Mouse (Mus musculus) lung, embryonic 15.5 days (tissue): ENCODE measurements around the gene Slc25a22. TPM values are rescaled to one million over a fixed set of nuclear protein-coding genes. Genes with fewer than 3 reads are reported as not detected.

Experiments used
- ATAC-seq: fragments of 200-750 bp; cut with Nextera tagmentation; 2 replicates; pipeline ENCODE4 v1.8.0; 2017; ENCODE audit warnings: moderate number of reproducible peaks, borderline replicate concordance; ENCODE audit not compliant: low FRiP score, low TSS enrichment; ENCODE audit errors: extremely low read depth
- H3K27ac ChIP-seq: fragments of 300-500 bp; sonication (generic); 2 replicates; pipeline ENCODE4 v1.5.1; 2015; ENCODE audit warnings: moderate library complexity, mild to moderate bottlenecking, inconsistent platforms
- H3K27me3 ChIP-seq: fragments of 300-500 bp; sonication (generic); 2 replicates; pipeline ENCODE4 v1.6.1; 2015; ENCODE audit warnings: inconsistent platforms
- H3K36me3 ChIP-seq: fragments of 300-500 bp; sonication (generic); 2 replicates; pipeline ENCODE4 v1.6.1; 2015; ENCODE audit warnings: inconsistent platforms
- H3K4me1 ChIP-seq: fragments of 300-500 bp; sonication (generic); 2 replicates; pipeline ENCODE4 v1.6.1; 2015; ENCODE audit warnings: inconsistent platforms
- H3K4me2 ChIP-seq: fragments of 300-500 bp; sonication (generic); 2 replicates; pipeline ENCODE4 v1.6.1; 2015; ENCODE audit warnings: inconsistent platforms, mild to moderate bottlenecking, moderate library complexity
- H3K4me3 ChIP-seq: fragments of 300-500 bp; sonication (generic); 2 replicates; pipeline ENCODE4 v1.5.1; 2015; ENCODE audit warnings: mild to moderate bottlenecking, inconsistent platforms
- H3K9ac ChIP-seq: fragments of 300-500 bp; sonication (generic); 2 replicates; pipeline ENCODE4 v1.6.1; 2015; ENCODE audit warnings: inconsistent platforms
- H3K9me3 ChIP-seq: fragments of 300-500 bp; sonication (generic); 2 replicates; pipeline ENCODE4 v1.6.1; 2016; ENCODE audit warnings: inconsistent platforms
- WGBS: fragments of 180-500 bp; shearing (Covaris S2); methylation state at CpG from one replicate; pipeline ENCODE4 v1.1.7; 2015; 5-methylcytosine and 5-hydroxymethylcytosine counted together
- polyA plus RNA-seq: library from polyadenylated mRNA; unstranded; fragments of >200 nt; fragmentation: Nextera tagmentation; extraction: Ambion mirVana; gene quantifications from 2 replicates; pipeline ENCODE4 v1.2.1, GENCODE M21; 2015

Gene Slc25a22
- polyA plus RNA-seq, 1 experiment from 2014 or later: 25.1 TPM

DNA sequence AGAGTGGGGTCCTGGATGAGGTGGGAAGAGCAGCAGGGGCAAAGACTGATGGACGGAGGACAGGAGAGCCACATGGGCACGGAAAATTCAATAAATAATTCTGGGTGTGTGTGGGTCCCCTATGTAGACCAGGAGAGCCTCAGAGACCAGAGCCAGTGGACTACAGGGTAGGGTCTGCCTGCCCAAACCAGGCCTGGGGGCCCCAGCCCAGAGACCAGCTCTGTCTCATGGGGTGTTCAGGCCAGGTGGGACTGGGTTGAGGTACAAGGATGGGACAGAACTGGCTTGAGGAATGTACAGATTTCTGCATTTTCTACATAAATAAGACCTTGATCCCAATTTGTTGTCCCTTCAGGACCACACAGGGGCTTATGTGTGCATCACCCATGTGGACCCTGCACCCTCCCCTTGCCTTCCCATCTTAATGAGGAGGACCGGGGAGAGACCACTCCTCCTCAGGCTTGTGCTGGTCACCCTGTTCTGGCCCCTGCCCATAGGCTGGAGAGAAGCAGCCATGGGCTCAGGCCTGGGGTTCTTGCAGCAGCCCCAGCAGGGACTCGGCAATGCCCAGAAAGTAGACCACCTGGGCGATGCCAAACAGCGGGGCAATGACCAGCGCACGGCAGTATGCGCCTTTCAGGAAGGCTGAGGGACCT, 7.0 kb downstream of the Slc25a22 start:
- Histone ChIP-seq H3K9ac (no peak overlapping the region), H3K27me3 (no peaks in the 10 kb centered on the region), H3K4me3 (no peak overlapping the region), H3K27ac (no peak overlapping the region), H3K4me1 (peaks cover 19% of the 10 kb centered on the region), H3K4me2 (no peak overlapping the region), H3K36me3 (peaks cover 27% of the 10 kb centered on the region), H3K9me3 (no peaks in the 10 kb centered on the region)
- no peak for ATAC-seq
- WGBS: 88% methylated on average over 9 of the region's 9 CpGs

DNA sequence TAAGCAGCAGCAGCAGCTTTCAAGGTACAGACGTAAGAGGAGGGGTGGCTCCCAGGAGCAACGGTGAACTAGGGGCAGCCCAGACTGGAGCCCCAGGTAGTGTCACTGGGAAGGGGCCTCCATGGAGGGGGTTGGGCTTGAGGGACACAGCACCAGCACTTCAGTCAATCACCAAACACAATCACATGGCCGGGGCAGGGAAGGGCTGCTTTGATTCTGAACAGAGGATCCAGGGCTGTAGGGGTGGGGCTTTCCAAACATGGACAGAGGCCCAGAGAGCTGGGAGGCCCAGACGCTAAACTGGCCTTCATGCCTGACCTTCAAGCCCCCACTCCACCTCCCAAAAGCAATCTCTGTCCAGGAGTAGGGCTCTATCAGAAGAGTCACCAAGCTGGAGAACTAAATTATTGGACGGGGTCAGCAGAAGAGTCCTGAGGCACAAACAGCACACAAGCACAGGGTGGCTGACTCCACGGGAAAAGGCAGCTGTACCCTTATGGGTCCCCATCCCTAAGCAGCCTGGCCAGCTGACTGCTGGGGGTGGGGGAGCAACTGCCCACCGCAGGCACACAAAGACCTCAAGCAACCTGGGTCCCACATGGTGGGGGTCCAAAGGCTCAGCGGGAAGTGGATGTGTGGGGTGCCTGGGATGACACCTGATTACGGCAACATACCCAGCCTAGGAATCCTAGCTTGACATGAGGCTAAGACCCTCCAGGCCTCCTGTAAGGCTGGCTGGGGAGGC, 7.7 kb downstream of the Slc25a22 start:
- Histone ChIP-seq H3K4me2 (no peak overlapping the region), H3K27ac (no peak overlapping the region), H3K27me3 (no peaks in the 10 kb centered on the region), H3K9me3 (no peaks in the 10 kb centered on the region), H3K4me3 (no peak overlapping the region), H3K36me3 (peaks cover 27% of the 10 kb centered on the region), H3K4me1 (peaks cover 13% of the 10 kb centered on the region), H3K9ac (no peak overlapping the region)
- 58% methylated on average over 9 of the region's 9 CpGs for WGBS
- ATAC-seq: no peak

DNA sequence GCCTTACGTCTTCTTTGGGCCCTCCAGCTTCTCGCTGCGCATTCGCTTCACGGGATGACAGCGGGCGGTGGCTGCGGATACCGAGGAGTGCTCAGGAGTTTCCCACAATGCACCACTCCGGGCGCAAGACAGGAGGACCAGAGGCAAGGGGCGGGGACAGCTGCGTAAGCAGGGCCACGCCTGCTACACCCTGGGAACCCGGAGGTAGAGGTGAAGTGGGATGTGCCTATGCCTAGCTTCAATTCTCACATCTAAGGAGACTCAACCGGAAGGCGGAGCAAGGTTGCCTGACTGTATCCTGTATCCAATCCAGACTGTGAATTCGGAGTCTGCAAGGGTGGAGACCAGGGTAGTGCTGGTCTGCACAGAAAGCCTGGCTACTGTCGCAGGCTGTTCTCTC, 8.4 kb downstream of the Slc25a22 start, which contains the start of gene Cend1:
Gene Cend1, minus strand, starts transcription at position 182 of the 400 bp plus-strand sequence.
- no peak; the same call in 1 of the 2 replicates for ATAC-seq
- Histone ChIP-seq H3K36me3 (peaks cover 27% of the 10 kb centered on the region), H3K27ac (no peak within 1 kb of the TSS), H3K4me3 (no peak within 1 kb of the TSS), H3K27me3 (no peaks in the 10 kb centered on the region), H3K9me3 (no peaks in the 10 kb centered on the region), H3K4me1 (peaks cover 6% of the 10 kb centered on the region), H3K4me2 (peak within 1 kb of the TSS; percentile 28), H3K9ac (no peak within 1 kb of the TSS)
- 6% methylated on average over 19 of the region's 19 CpGs for WGBS

DNA sequence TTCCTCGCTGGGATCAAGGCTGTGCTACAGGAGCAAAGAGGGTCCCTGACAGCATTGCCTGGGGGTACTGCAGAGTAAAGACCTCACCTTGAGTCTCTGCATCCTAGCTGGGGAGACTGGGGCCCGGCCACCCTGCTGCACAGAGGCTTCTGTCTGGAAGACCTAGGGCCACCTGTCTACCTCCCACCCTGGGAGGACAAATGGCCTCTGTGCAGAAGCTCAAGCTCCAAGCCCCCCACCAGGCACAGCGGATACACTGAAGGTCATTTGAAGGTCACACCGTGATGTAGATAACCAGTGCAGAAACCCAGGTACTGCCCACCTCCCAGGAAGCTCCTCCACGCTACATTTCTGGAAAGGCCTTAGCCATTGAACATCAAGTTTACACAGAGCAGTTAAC, 9.0 kb downstream of the Slc25a22 start:
- WGBS: 46% methylated on average over 5 of the region's 5 CpGs
- no peak overlapping the region for H3K27ac ChIP-seq
- H3K4me3 ChIP-seq: no peak overlapping the region
- H3K27me3 ChIP-seq: no peaks in the 10 kb centered on the region
- no peak overlapping the region for H3K4me2 ChIP-seq
- H3K9ac ChIP-seq: no peak overlapping the region
- H3K9me3 ChIP-seq: no peaks in the 10 kb centered on the region
- H3K36me3 ChIP-seq: peaks cover 25% of the 10 kb centered on the region
- peaks cover under 1% of the 10 kb centered on the region; the same call in 1 of the 2 replicates for H3K4me1 ChIP-seq
- no peak for ATAC-seq

DNA sequence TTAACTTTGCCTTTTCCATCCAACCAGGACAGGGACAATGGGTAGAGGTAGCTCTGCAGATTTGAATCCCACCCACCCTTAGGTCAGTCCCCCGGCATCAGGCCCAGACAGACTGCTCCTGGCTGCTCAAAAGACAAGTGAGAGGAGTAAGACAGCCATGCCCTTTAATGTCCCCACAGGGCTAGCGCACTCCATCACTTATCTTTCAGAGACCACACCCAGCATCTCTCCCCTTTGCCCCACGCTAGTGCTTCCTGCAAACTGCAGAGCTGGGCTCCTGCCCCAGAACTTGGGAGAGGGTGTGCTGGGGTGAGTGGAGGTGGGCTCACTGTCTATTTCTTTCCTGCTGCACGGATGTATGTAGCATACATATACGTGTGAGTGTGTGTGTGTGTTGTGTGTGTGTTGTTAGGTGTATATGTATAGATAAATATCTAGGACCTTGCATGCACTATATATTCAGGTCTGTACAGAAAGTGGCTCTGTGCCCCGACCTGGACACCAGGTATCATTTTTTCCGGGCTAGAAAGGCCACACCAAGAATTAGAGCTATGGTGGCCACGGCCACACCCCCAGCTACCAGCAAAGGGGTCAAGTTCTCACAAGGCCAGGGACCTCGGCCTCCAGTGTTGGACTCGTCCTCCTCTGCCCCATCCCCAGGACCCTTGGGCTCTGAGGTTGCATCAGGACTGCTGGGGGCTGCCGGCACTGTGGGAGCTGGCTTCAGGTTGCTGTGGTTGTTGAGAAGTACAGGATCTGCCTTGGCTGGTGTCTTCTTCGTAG, 10.6 kb downstream of the Slc25a22 start:
- Histone ChIP-seq H3K4me2 (no peak overlapping the region), H3K4me3 (no peak overlapping the region), H3K27me3 (no peaks in the 10 kb centered on the region), H3K4me1 (no peaks in the 10 kb centered on the region), H3K36me3 (peaks cover 19% of the 10 kb centered on the region), H3K9me3 (no peaks in the 10 kb centered on the region), H3K27ac (no peak overlapping the region), H3K9ac (no peak overlapping the region)
- no peak for ATAC-seq
- 76% methylated on average over 12 of the region's 12 CpGs for WGBS

DNA sequence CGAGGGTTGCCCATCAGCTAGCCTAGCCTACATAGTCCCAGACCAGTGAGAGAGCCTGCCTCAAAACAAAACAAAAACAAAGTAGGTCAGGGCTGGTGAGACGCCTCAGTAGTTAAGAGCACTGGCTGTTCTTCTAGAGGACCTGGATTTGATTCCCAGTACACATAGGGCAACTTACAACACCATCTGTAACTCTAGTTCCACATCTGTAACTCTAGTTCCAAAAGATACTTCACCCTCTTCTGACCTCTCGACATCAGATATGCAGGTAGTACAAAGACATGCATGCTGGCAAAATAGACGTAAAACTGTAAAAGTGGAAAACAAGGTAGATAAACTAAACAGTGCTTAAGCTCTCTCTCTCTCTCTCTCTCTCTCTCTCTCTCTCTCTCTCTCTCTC, 13.9 kb downstream of the Slc25a22 start:
- H3K4me1 ChIP-seq: no peaks in the 10 kb centered on the region
- 64% methylated on average over 4 of the region's 4 CpGs for WGBS
- H3K4me2 ChIP-seq: no peak overlapping the region
- no peaks in the 10 kb centered on the region for H3K27me3 ChIP-seq
- no peak overlapping the region for H3K27ac ChIP-seq
- no peak overlapping the region for H3K9ac ChIP-seq
- no peaks in the 10 kb centered on the region for H3K36me3 ChIP-seq
- ATAC-seq: no peak
- no peaks in the 10 kb centered on the region for H3K9me3 ChIP-seq
- no peak overlapping the region for H3K4me3 ChIP-seq

DNA sequence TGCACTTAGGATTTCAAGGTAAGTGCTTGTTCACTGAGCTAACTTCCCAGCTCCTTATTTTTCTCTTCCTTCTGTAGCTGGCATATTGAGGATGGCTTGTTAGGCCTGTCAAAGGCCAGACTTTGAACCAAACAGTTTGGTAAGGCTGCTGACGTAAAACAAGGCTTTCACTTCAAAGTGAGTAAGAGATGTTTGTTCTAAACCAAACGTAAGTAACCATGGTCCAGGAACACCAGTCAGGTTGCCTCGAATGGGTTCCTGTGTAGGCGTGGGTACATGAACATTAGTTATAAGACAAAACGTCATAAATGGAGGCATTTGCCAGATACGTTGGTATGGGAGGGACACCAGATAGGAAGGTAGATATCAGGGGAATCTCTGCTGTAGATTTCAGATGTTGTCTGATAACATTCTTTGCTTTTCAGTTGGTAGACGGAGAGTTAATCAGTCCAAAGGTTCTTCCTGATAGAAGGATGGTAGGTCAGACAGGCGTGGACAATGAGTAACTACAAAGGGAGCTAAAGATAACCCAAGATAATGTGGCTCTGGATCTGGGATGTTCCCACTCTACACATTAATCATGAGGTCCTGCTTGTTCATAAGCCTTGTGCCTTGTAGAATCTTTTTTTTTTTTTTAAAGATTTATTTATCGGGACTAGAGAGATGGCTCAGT, 17.5 kb downstream of the Slc25a22 start:
- Histone ChIP-seq H3K27ac (no peak overlapping the region), H3K4me2 (no peak overlapping the region), H3K9ac (no peak overlapping the region), H3K9me3 (no peaks in the 10 kb centered on the region), H3K4me3 (no peak overlapping the region), H3K36me3 (no peaks in the 10 kb centered on the region), H3K27me3 (no peaks in the 10 kb centered on the region), H3K4me1 (no peaks in the 10 kb centered on the region)
- WGBS: 64% methylated on average over 9 of the region's 9 CpGs
- no peak for ATAC-seq

DNA sequence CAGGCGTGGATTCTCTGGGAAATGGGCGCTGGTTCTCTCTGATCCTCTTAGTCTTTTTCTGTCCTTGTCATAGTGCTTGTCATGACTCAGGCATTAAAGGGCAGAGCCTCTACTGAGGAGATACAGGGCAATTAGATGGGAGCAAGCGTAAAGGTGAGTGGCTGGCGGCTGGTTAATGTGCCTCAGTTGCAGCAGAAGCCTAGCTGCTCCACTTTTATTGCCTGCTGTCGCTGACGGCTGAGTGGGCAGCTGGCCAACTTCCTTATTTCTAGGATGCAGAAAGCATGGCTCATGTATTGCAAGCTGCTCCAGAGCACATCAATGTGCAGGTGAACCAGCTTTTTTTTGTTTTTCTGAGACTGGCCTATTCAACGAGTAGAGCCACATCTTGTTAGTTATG, 18.7 kb downstream of the Slc25a22 start:
- no peak overlapping the region for H3K4me2 ChIP-seq
- peaks cover 7% of the 10 kb centered on the region for H3K4me1 ChIP-seq
- H3K27me3 ChIP-seq: no peaks in the 10 kb centered on the region
- no peaks in the 10 kb centered on the region for H3K36me3 ChIP-seq
- H3K4me3 ChIP-seq: no peak overlapping the region
- 59% methylated on average over 7 of the region's 7 CpGs for WGBS
- H3K9me3 ChIP-seq: no peaks in the 10 kb centered on the region
- H3K9ac ChIP-seq: no peak overlapping the region
- no peak for ATAC-seq
- no peak overlapping the region for H3K27ac ChIP-seq

DNA sequence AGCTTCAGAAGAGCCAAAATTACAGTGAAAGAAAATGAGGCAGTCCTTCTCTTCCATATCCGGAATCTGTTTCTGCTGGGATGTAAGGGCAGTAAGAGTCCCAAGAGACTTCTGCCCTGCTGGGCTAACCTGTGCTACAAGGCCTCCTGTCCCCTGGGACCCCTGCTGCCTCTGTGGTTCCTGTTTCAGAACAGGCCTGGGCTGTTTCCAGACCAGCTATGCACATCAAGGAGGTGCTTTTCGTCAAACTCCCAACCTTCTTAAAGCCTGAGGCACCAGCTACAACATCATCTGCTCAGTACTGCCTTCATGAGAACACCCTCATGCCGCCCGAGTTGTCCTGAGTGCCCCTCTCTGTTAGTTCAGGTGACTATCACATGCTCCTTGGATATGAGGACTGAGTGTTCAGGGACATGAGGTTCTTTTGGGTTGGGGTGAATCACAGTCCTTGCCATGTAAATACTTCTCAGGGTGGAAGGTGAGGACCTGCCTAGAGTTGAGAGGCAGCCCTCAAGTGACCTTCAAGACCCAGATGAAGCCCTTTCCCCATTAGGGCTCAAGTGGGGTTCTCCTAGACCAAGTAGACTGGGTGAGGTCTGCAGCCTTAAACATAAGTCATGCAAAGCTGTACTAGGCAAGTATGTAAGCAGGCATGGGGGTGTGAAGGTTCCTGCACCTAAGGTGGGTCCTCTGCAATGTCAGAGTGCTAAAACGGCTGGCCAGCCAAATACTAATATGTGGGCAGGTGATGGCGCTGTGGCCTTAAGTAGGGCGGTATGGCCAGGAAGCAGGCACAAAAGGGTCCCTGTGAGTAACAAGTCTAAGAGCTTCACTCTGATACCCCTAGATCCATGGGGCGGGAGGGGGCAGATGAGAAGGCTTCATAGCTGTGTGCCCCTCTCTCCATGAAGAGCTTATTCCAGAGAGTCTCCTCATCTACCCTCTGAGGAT, 19.7 kb downstream of the Slc25a22 start:
- 65% methylated on average over 8 of the region's 8 CpGs for WGBS
- no peaks in the 10 kb centered on the region for H3K9me3 ChIP-seq
- H3K4me3 ChIP-seq: no peak overlapping the region
- H3K36me3 ChIP-seq: no peaks in the 10 kb centered on the region
- no peak for ATAC-seq
- no peak overlapping the region for H3K27ac ChIP-seq
- H3K4me1 ChIP-seq: peaks cover 12% of the 10 kb centered on the region
- H3K4me2 ChIP-seq: no peak overlapping the region
- H3K9ac ChIP-seq: no peak overlapping the region
- H3K27me3 ChIP-seq: no peaks in the 10 kb centered on the region

DNA sequence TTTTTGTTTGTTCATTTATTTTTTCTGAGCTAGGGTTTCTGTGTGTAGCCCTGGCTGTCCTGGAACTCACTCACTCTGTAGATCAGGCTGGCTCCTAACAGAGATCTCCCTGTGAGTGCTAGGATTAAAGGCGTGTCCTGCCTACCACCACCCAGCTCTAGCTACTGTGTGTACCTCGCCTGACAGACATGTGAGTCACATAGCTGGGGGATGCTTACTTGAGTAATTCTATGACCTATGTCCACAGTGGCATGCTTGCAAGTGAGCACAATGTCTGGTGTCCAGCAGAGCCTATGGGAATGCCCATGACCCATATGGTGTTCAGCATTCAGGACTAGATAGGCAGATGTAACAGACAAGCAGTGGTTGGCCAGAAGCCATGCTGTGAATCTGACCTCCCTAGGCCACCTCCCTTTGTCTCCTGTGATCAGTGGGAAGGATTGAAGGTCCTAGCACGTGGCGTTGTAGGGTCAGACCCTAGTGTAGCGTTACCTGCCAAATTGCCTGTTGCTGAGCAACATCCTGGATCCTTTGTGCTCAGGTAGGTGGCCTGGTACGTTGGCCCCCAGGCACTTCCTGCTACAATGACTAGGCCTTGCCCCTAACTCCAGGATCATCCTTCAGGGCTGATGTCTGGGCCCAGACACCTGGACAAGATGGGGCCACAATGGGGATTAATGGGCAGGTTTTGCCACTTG, 21.4 kb downstream of the Slc25a22 start:
- no peaks in the 10 kb centered on the region for H3K36me3 ChIP-seq
- no peak overlapping the region for H3K4me3 ChIP-seq
- H3K4me2 ChIP-seq: no peak overlapping the region
- no peaks in the 10 kb centered on the region for H3K9me3 ChIP-seq
- H3K27me3 ChIP-seq: no peaks in the 10 kb centered on the region
- no peak overlapping the region for H3K9ac ChIP-seq
- no peak for ATAC-seq
- H3K4me1 ChIP-seq: peaks cover 15% of the 10 kb centered on the region
- 79% methylated on average over 6 of the region's 6 CpGs for WGBS
- no peak overlapping the region for H3K27ac ChIP-seq
